Mouse (Mus musculus) lung, embryonic 14.5 days (tissue): ENCODE data around the gene Traf3ip3. TPM values are rescaled to one million over a fixed set of nuclear protein-coding genes. Genes with fewer than 3 reads are reported as not detected.

Experiments used
- ATAC-seq: fragments of 200-750 bp; cut with Nextera tagmentation; 2 replicates; pipeline ENCODE4 v1.8.0; 2017; ENCODE audit warnings: mild to moderate bottlenecking, moderate TSS enrichment, moderate library complexity; ENCODE audit not compliant: insufficient read depth
- DNase-seq: peaks from one replicate; pipeline ENCODE4 v3.0.0-alpha.2; 2015
- H3K27ac ChIP-seq: fragments of 300-500 bp; sonication (generic); 2 replicates; pipeline ENCODE4 v1.5.1; 2014; ENCODE audit warnings: low read depth, mild to moderate bottlenecking, moderate library complexity
- H3K27me3 ChIP-seq: fragments of 300-500 bp; sonication (generic); 2 replicates; pipeline ENCODE4 v1.6.1; 2014; ENCODE audit warnings: low read length, control low read depth; ENCODE audit not compliant: insufficient read depth
- H3K36me3 ChIP-seq: fragments of 300-500 bp; sonication (generic); 2 replicates; pipeline ENCODE4 v1.6.1; 2014; ENCODE audit warnings: control low read depth; ENCODE audit not compliant: insufficient read depth
- H3K4me1 ChIP-seq: fragments of 300-500 bp; sonication (generic); 2 replicates; pipeline ENCODE4 v1.6.1; 2014; ENCODE audit warnings: antibody characterized with exemption, control low read depth; ENCODE audit not compliant: insufficient read depth
- H3K4me2 ChIP-seq: fragments of 300-500 bp; sonication (generic); 2 replicates; pipeline ENCODE4 v1.6.1; 2014; ENCODE audit warnings: mild to moderate bottlenecking
- H3K4me3 ChIP-seq: fragments of 300-500 bp; sonication (generic); 2 replicates; pipeline ENCODE4 v1.5.1; 2014; ENCODE audit warnings: low read depth, low read length
- H3K9ac ChIP-seq: fragments of 300-500 bp; sonication (generic); 2 replicates; pipeline ENCODE4 v1.6.1; 2014
- H3K9me3 ChIP-seq: fragments of 300-500 bp; sonication (generic); 2 replicates; pipeline ENCODE4 v1.6.1; 2016; ENCODE audit warnings: low read depth, low read length, control low read depth
- CTCF ChIP-seq: IDR thresholded peaks from 2 replicates; pipeline ENCODE4 v1.5.1; 2016; ENCODE audit warnings: antibody characterized with exemption, low read depth
- WGBS: fragments of 180-500 bp; shearing (Covaris S2); extraction: QIAGEN DNeasy Blood & Tissue Kit; methylation state at CpG from one replicate; pipeline ENCODE4 v1.1.7; 2014; 5-methylcytosine and 5-hydroxymethylcytosine counted together
- polyA plus RNA-seq: library from polyadenylated mRNA; unstranded; fragments of >200 nt; fragmentation: Nextera tagmentation; extraction: Ambion mirVana; gene quantifications from 2 replicates; pipeline ENCODE4 v1.2.1, GENCODE M21; 2014

Traf3ip3 gene
- polyA plus RNA-seq, 1 experiment from 2014 or later: 1.9 TPM

GRCm38 (mm10) chr1:193238426-193238825 lies 36.9 kb upstream of the Traf3ip3 start:
- Histone ChIP-seq H3K4me1 (peaks cover 5% of the 10 kb centered on the region; the same call in 1 of the 2 replicates), H3K27me3 (no peaks in the 10 kb centered on the region), H3K27ac (no peak overlapping the region), H3K4me3 (no peak overlapping the region), H3K4me2 (no peak overlapping the region), H3K9me3 (no peaks in the 10 kb centered on the region), H3K36me3 (no peaks in the 10 kb centered on the region), H3K9ac (no peak overlapping the region)
- ATAC-seq (no peak), DNase-seq (no peak)
- 39% methylated on average over 4 of the region's 4 CpGs for WGBS
- no peak for TF ChIP-seq CTCF

- Histone ChIP-seq H3K36me3 (no peaks in the 10 kb centered on the region), H3K9ac (no peak overlapping the region), H3K4me3 (no peak overlapping the region), H3K9me3 (no peaks in the 10 kb centered on the region), H3K27me3 (no peaks in the 10 kb centered on the region), H3K4me2 (no peak overlapping the region), H3K4me1 (peaks cover 5% of the 10 kb centered on the region; the same call in 1 of the 2 replicates), H3K27ac (no peak overlapping the region)
- ATAC-seq: no peak
- 62% methylated on average over 7 of the region's 7 CpGs for WGBS
- DNase-seq: peak; percentile 41
- no peak for TF ChIP-seq CTCF
Measured at GRCm38 (mm10) chr1:193234930-193235329, 33.4 kb upstream of the Traf3ip3 start.

- Histone ChIP-seq H3K4me1 (peaks cover 5% of the 10 kb centered on the region; the same call in 1 of the 2 replicates), H3K4me2 (no peak overlapping the region), H3K9me3 (no peaks in the 10 kb centered on the region), H3K4me3 (no peak overlapping the region), H3K27ac (no peak overlapping the region), H3K36me3 (no peaks in the 10 kb centered on the region), H3K27me3 (no peaks in the 10 kb centered on the region), H3K9ac (no peak overlapping the region)
- WGBS: 91% methylated on average over 2 of the region's 2 CpGs
- TF ChIP-seq CTCF: no peak
- no peak for ATAC-seq
- no peak for DNase-seq
Measured at GRCm38 (mm10) chr1:193234130-193234645, 32.7 kb upstream of the Traf3ip3 start.

- Histone ChIP-seq H3K27ac (no peak overlapping the region), H3K4me1 (peaks cover 5% of the 10 kb centered on the region; the same call in 1 of the 2 replicates), H3K9me3 (no peaks in the 10 kb centered on the region), H3K4me3 (no peak overlapping the region), H3K27me3 (no peaks in the 10 kb centered on the region), H3K4me2 (no peak overlapping the region), H3K9ac (no peak overlapping the region), H3K36me3 (no peaks in the 10 kb centered on the region)
- ATAC-seq (no peak), DNase-seq (no peak)
- 77% methylated on average over 2 of the region's 2 CpGs for WGBS
- TF ChIP-seq CTCF: no peak
Measured at GRCm38 (mm10) chr1:193232732-193233131, 31.2 kb upstream of the Traf3ip3 start.

GRCm38 (mm10) chr1:193230935-193231334 lies 29.4 kb upstream of the Traf3ip3 start:
- no peak for TF ChIP-seq CTCF
- Histone ChIP-seq H3K27ac (0 out of 2 replicates have a peak overlapping the region, but pooled peaks have one; percentile 28), H3K4me2 (no peak overlapping the region)

GRCm38 (mm10) chr1:193230531-193230930 lies 29.0 kb upstream of the Traf3ip3 start:
- no peaks in the 10 kb centered on the region for H3K36me3 ChIP-seq
- H3K27ac ChIP-seq: 0 out of 2 replicates have a peak overlapping the region, but pooled peaks have one; percentile 28
- ATAC-seq (peak; percentile 37; the same call in 1 of the 2 replicates), DNase-seq (peak; percentile 76)
- peaks cover 4% of the 10 kb centered on the region; the same call in 1 of the 2 replicates for H3K4me1 ChIP-seq
- H3K27me3 ChIP-seq: no peaks in the 10 kb centered on the region
- H3K4me2 ChIP-seq: no peak overlapping the region
- H3K4me3 ChIP-seq: no peak overlapping the region
- 28% methylated on average over 3 of the region's 3 CpGs for WGBS
- TF ChIP-seq CTCF: no peak
- H3K9ac ChIP-seq: no peak overlapping the region
- H3K9me3 ChIP-seq: no peaks in the 10 kb centered on the region

More at GRCm38 (mm10) chr1:193230935-193231334, 29.4 kb upstream of the Traf3ip3 start:
- DNase-seq (peak; percentile 49), ATAC-seq (peak; percentile 77)
- H3K36me3 ChIP-seq: no peaks in the 10 kb centered on the region
- H3K9me3 ChIP-seq: no peaks in the 10 kb centered on the region
- 41% methylated on average over 5 of the region's 5 CpGs for WGBS
- no peaks in the 10 kb centered on the region for H3K27me3 ChIP-seq
- no peak overlapping the region for H3K9ac ChIP-seq
- H3K4me3 ChIP-seq: no peak overlapping the region
- peaks cover 5% of the 10 kb centered on the region; the same call in 1 of the 2 replicates for H3K4me1 ChIP-seq

GRCm38 (mm10) chr1:193229570-193229969 lies 28.1 kb upstream of the Traf3ip3 start:
- Histone ChIP-seq H3K27me3 (no peaks in the 10 kb centered on the region), H3K9ac (no peak overlapping the region), H3K4me3 (no peak overlapping the region), H3K9me3 (no peaks in the 10 kb centered on the region), H3K27ac (no peak overlapping the region), H3K4me1 (no peaks in the 10 kb centered on the region; the same call in 1 of the 2 replicates), H3K4me2 (no peak overlapping the region), H3K36me3 (no peaks in the 10 kb centered on the region)
- TF ChIP-seq CTCF: no peak
- WGBS: 92% methylated on average over 5 of the region's 5 CpGs
- ATAC-seq (no peak), DNase-seq (no peak)
